Mouse (Mus musculus) megakaryocyte, embryonic 14.5 days (primary cell): Measurements from ENCODE around the gene Slc25a5.

Experiments used
- FLI1 ChIP-seq: IDR thresholded peaks from 2 replicates; pipeline ENCODE4 v1.6.1; 2012; ENCODE audit warnings: low read length, inconsistent platforms, mixed read lengths
- GATA1 ChIP-seq: IDR thresholded peaks from 3 replicates; pipeline ENCODE4 v1.6.1; 2012; ENCODE audit warnings: mixed read lengths, low read length, inconsistent platforms, borderline replicate concordance

GRCm38 (mm10) chrX:36823932-36824711, 28.7 kb downstream of the Slc25a5 start:
- no peak for TF ChIP-seq GATA1
- TF ChIP-seq FLI1, result no peak
